Mouse (Mus musculus) MEL (cell line): ENCODE results near the gene Dag1. TPM values are rescaled to one million over a fixed set of nuclear protein-coding genes. Genes with fewer than 3 reads are reported as not detected.
A peak's percentile ranks its signal among the peaks of the same experiment; 100 is the strongest.

ENCODE experiments used
- DNase-seq: peaks from one replicate; pipeline ENCODE4 v3.0.0; 2011; ENCODE audit warnings: low read depth, low spot score
- H3K27ac ChIP-seq: 2 replicates; pipeline ENCODE4 v1.5.1; 2012; ENCODE audit warnings: low read depth, mild to moderate bottlenecking, control low read depth, low read length, moderate library complexity; ENCODE audit not compliant: control insufficient read depth
- H3K27me3 ChIP-seq, 2 experiments: fragments of 150-350 bp in 1 of 2; sonication (generic) in 1 of 2; 2 replicates each; pipeline ENCODE4 v1.6.1; 2012; ENCODE audit warnings: low read length in 2 of 2, mild to moderate bottlenecking in 2 of 2, improper control_type of control experiment in 1 of 2, moderate library complexity in 1 of 2; ENCODE audit not compliant: insufficient read depth in 2 of 2, control insufficient read depth in 1 of 2
- H3K36me3 ChIP-seq, 2 experiments: 2 replicates each; pipeline ENCODE4 v1.6.1; 2012 to 2014; ENCODE audit warnings: low read length in 2 of 2, improper control_type of control experiment in 1 of 2, inconsistent platforms in 1 of 2, mild to moderate bottlenecking in 1 of 2; ENCODE audit not compliant: insufficient read depth in 2 of 2, control insufficient read depth in 1 of 2
- H3K4me1 ChIP-seq, 2 experiments: fragments of 150-350 bp in 1 of 2; sonication (generic) in 1 of 2; 2 replicates each; pipeline ENCODE4 v1.6.1; 2012; ENCODE audit warnings: low read length in 2 of 2, improper control_type of control experiment in 1 of 2, mild to moderate bottlenecking in 1 of 2; ENCODE audit not compliant: insufficient read depth in 2 of 2, control insufficient read depth in 1 of 2
- H3K4me3 ChIP-seq, 2 experiments: fragments of 150-350 bp in 1 of 2; sonication (generic) in 1 of 2; 2 replicates each; pipeline ENCODE4 v1.5.1; 2012; ENCODE audit warnings: low read depth in 2 of 2, low read length in 2 of 2, mild to moderate bottlenecking in 2 of 2, moderate library complexity in 2 of 2, control low read depth in 1 of 2, improper control_type of control experiment in 1 of 2; ENCODE audit not compliant: control insufficient read depth in 1 of 2, insufficient read depth in 1 of 2
- H3K79me2 ChIP-seq: 2 replicates; pipeline ENCODE4 v1.6.1; 2012; ENCODE audit warnings: mild to moderate bottlenecking, low read length, moderate library complexity; ENCODE audit not compliant: control insufficient read depth, poor library complexity, insufficient read depth
- H3K9ac ChIP-seq: 2 replicates; pipeline ENCODE4 v1.6.1; 2012; ENCODE audit warnings: low read depth, mild to moderate bottlenecking, control low read depth, low read length, moderate library complexity; ENCODE audit not compliant: control insufficient read depth, poor library complexity, severe bottlenecking
- H3K9me3 ChIP-seq: fragments of 150-350 bp; sonication (generic); replicated peaks from 2 replicates; pipeline ENCODE4 v1.6.1; 2012; ENCODE audit warnings: mild to moderate bottlenecking, low read length, improper control_type of control experiment, moderate library complexity; ENCODE audit not compliant: insufficient read depth
- BHLHE40 ChIP-seq: IDR thresholded peaks from 2 replicates; pipeline ENCODE4 v1.6.1; 2012; ENCODE audit warnings: low read depth, mild to moderate bottlenecking, inconsistent platforms, low read length, improper control_type of control experiment, borderline replicate concordance
- CHD1 ChIP-seq: IDR thresholded peaks from 2 replicates; pipeline ENCODE4 v1.6.1; 2012; ENCODE audit warnings: low read depth, mild to moderate bottlenecking, inconsistent platforms, low read length, improper control_type of control experiment
- CHD2 ChIP-seq: IDR thresholded peaks from 2 replicates; pipeline ENCODE4 v1.6.1; 2011; ENCODE audit warnings: low read length, improper control_type of control experiment
- CTCF ChIP-seq, 3 experiments: IDR thresholded peaks in 2 of 3; conservative IDR thresholded peaks in 1 of 3; 2 replicates each; pipeline ENCODE4 v1.5.1; 2011 to 2012; ENCODE audit warnings: low read length in 3 of 3, low read depth in 2 of 3, mild to moderate bottlenecking in 2 of 3, improper control_type of control experiment in 1 of 3, inconsistent platforms in 1 of 3, mixed read lengths in 1 of 3, moderate library complexity in 1 of 3; ENCODE audit not compliant: control insufficient read depth in 1 of 3, insufficient read depth in 1 of 3, poor library complexity in 1 of 3, severe bottlenecking in 1 of 3
- E2F4 ChIP-seq: IDR thresholded peaks from 2 replicates; pipeline ENCODE4 v1.6.1; 2011; ENCODE audit warnings: low read depth, low read length, improper control_type of control experiment, borderline replicate concordance
- EP300 ChIP-seq, 2 experiments: IDR thresholded peaks; 2 replicates each; pipeline ENCODE4 v1.6.1; 2011; ENCODE audit warnings: improper control_type of control experiment in 2 of 2, low read length in 2 of 2, low read depth in 1 of 2, mild to moderate bottlenecking in 1 of 2
- ETS1 ChIP-seq: IDR thresholded peaks from 2 replicates; pipeline ENCODE4 v1.6.1; 2012; ENCODE audit warnings: low read depth, mild to moderate bottlenecking, inconsistent platforms, low read length, improper control_type of control experiment, moderate library complexity
- GABPA ChIP-seq: IDR thresholded peaks from 2 replicates; pipeline ENCODE4 v1.6.1; 2012; ENCODE audit warnings: low read depth, mild to moderate bottlenecking, inconsistent platforms, low read length, improper control_type of control experiment, moderate library complexity
- GATA1 ChIP-seq: IDR thresholded peaks from 2 replicates; pipeline ENCODE4 v1.6.1; 2011; ENCODE audit warnings: low read depth, low read length, improper control_type of control experiment
- HCFC1 ChIP-seq: IDR thresholded peaks from 2 replicates; pipeline ENCODE4 v1.6.1; 2012; ENCODE audit warnings: low read depth, mild to moderate bottlenecking, inconsistent platforms, low read length, improper control_type of control experiment, moderate library complexity
- JUND ChIP-seq: IDR thresholded peaks from 2 replicates; pipeline ENCODE4 v1.6.1; 2011; ENCODE audit warnings: low read depth, mild to moderate bottlenecking, improper control_type of control experiment, low read length
- KAT2A ChIP-seq: conservative IDR thresholded peaks from 2 replicates; pipeline ENCODE4 v1.6.1; 2012; ENCODE audit warnings: low read depth, low read length, improper control_type of control experiment, inconsistent platforms
- MAFK ChIP-seq: IDR thresholded peaks from 2 replicates; pipeline ENCODE4 v1.6.1; 2011; ENCODE audit warnings: low read depth, mild to moderate bottlenecking, low read length, improper control_type of control experiment, borderline replicate concordance
- MAZ ChIP-seq: IDR thresholded peaks from 2 replicates; pipeline ENCODE4 v1.6.1; 2012; ENCODE audit warnings: low read depth, mild to moderate bottlenecking, inconsistent platforms, low read length, improper control_type of control experiment
- MEF2A ChIP-seq: IDR thresholded peaks from 2 replicates; pipeline ENCODE4 v1.6.1; 2014; ENCODE audit warnings: low read depth, mild to moderate bottlenecking, inconsistent platforms, low read length, improper control_type of control experiment; ENCODE audit not compliant: poor library complexity, insufficient replicate concordance, severe bottlenecking; ENCODE audit errors: extremely low read depth
- MYB ChIP-seq: IDR thresholded peaks from 2 replicates; pipeline ENCODE4 v1.6.1; 2011; ENCODE audit warnings: mild to moderate bottlenecking, low read depth, low read length, improper control_type of control experiment
- MYC ChIP-seq: IDR thresholded peaks from 2 replicates; pipeline ENCODE4 v1.6.1; 2011; ENCODE audit warnings: low read depth, mild to moderate bottlenecking, low read length, improper control_type of control experiment, moderate library complexity
- POLR2AphosphoS2 ChIP-seq: IDR thresholded peaks from 2 replicates; pipeline ENCODE4 v1.6.1; 2011; ENCODE audit warnings: low read length, improper control_type of control experiment
- POLR2AphosphoS5 ChIP-seq: IDR thresholded peaks from 2 replicates; pipeline ENCODE4 v1.6.1; 2012; ENCODE audit warnings: low read depth, borderline replicate concordance, mild to moderate bottlenecking, inconsistent platforms, low read length, moderate library complexity, mixed read lengths
- RAD21 ChIP-seq: IDR thresholded peaks from 2 replicates; pipeline ENCODE4 v1.6.1; 2011; ENCODE audit warnings: mild to moderate bottlenecking, low read depth, low read length, improper control_type of control experiment
- RCOR1 ChIP-seq: IDR thresholded peaks from 2 replicates; pipeline ENCODE4 v1.6.1; 2012; ENCODE audit warnings: low read depth, mild to moderate bottlenecking, inconsistent platforms, low read length, improper control_type of control experiment
- SIN3A ChIP-seq: IDR thresholded peaks from 2 replicates; pipeline ENCODE4 v1.6.1; 2012; ENCODE audit warnings: low read length, improper control_type of control experiment, inconsistent platforms
- SMC3 ChIP-seq: IDR thresholded peaks from 2 replicates; pipeline ENCODE4 v1.6.1; 2011; ENCODE audit warnings: low read depth, low read length, improper control_type of control experiment
- TAL1 ChIP-seq: IDR thresholded peaks from 2 replicates; pipeline ENCODE4 v1.6.1; 2012; ENCODE audit warnings: mild to moderate bottlenecking, inconsistent platforms, low read length, moderate library complexity, mixed read lengths
- TCF12 ChIP-seq: IDR thresholded peaks from 2 replicates; pipeline ENCODE4 v1.6.1; 2014; ENCODE audit warnings: low read depth, mild to moderate bottlenecking, inconsistent platforms, low read length, improper control_type of control experiment, moderate library complexity
- UBTF ChIP-seq: IDR thresholded peaks from 2 replicates; pipeline ENCODE4 v1.6.1; 2012; ENCODE audit warnings: low read depth, mild to moderate bottlenecking, inconsistent platforms, low read length, improper control_type of control experiment, moderate library complexity, borderline replicate concordance; ENCODE audit not compliant: insufficient read depth
- USF1 ChIP-seq: IDR thresholded peaks from 2 replicates; pipeline ENCODE4 v1.6.1; 2014; ENCODE audit warnings: low read depth, mild to moderate bottlenecking, inconsistent platforms, low read length, improper control_type of control experiment, moderate library complexity
- USF2 ChIP-seq, 2 experiments: IDR thresholded peaks; 2 replicates each; pipeline ENCODE4 v1.6.1; 2011 to 2012; ENCODE audit warnings: improper control_type of control experiment in 2 of 2, low read length in 2 of 2, borderline replicate concordance in 1 of 2, inconsistent platforms in 1 of 2, low read depth in 1 of 2, mild to moderate bottlenecking in 1 of 2; ENCODE audit not compliant: insufficient read depth in 1 of 2
- ZC3H11A ChIP-seq: IDR thresholded peaks from 2 replicates; pipeline ENCODE4 v1.6.1; 2012; ENCODE audit warnings: low read depth, mild to moderate bottlenecking, inconsistent platforms, low read length, improper control_type of control experiment
- ZKSCAN1 ChIP-seq: IDR thresholded peaks from 2 replicates; pipeline ENCODE4 v1.6.1; 2012; ENCODE audit warnings: low read depth, mild to moderate bottlenecking, inconsistent platforms, low read length, improper control_type of control experiment, moderate library complexity
- ZMIZ1 ChIP-seq: IDR thresholded peaks from 2 replicates; pipeline ENCODE4 v1.6.1; 2012; ENCODE audit warnings: low read depth, mild to moderate bottlenecking, inconsistent platforms, low read length, improper control_type of control experiment, moderate library complexity
- ZNF384 ChIP-seq: IDR thresholded peaks from 2 replicates; pipeline ENCODE4 v1.6.1; 2012; ENCODE audit warnings: low read depth, mild to moderate bottlenecking, inconsistent platforms, low read length, improper control_type of control experiment
- polyA plus RNA-seq, 2 experiments: library from polyadenylated mRNA; stranded (reverse) in 1 of 2; unstranded in 1 of 2; fragments of >175 nt in 1 of 2; fragments of >200 nt in 1 of 2; gene quantifications; 2 replicates each; pipeline versions ENCODE4 v1.2.1 to v1.2.4; 2012; ENCODE audit warnings: low replicate concordance in 2 of 2, low read depth in 1 of 2; ENCODE audit not compliant: insufficient read length in 2 of 2, insufficient read depth in 1 of 2, missing spikeins in 1 of 2
- total RNA-seq: library from RNA; depleted of rRNA; stranded (reverse); fragments of 300-350 nt; gene quantifications from 2 replicates; pipeline ENCODE4 v1.2.3, GENCODE M21; 2012

Dag1 gene
- total and polyA plus RNA-seq, 3 experiments, result 7.8 to 27.6 TPM; not detected in 1

- peak; percentile 93; the same call in 1 of the 2 replicates for TF ChIP-seq MAZ
- no peak for TF ChIP-seq POLR2AphosphoS5
- TF ChIP-seq, all 39 proteins: peak for 9
Observed at GRCm38 (mm10) chr9:108306571-108306980, 42.8 kb upstream of the Dag1 start (continued).

- Histone ChIP-seq H3K79me2 (peaks cover 47% of the 10 kb centered on the region), H3K4me1 (peaks cover 4 to 20% of the 10 kb centered on the region in 2 experiments; a peak in 3 of 4 replicates), H3K27ac (peak within 1 kb of the TSS; percentile 99), H3K27me3 (no peaks in the 10 kb centered on the region), H3K9me3 (no peaks in the 10 kb centered on the region), H3K4me3 (peak within 1 kb of the TSS; percentile 87 to 98), H3K36me3 (peaks cover 2 to 36% of the 10 kb centered on the region in 2 experiments; a peak in 3 of 4 replicates), H3K9ac (peak within 1 kb of the TSS; percentile 99)
- DNase-seq, result peak; percentile 99
- TF ChIP-seq ZMIZ1 (peak; percentile 99), ZKSCAN1 (no peak), POLR2AphosphoS2 (peak; percentile 96), GATA1 (no peak), USF1 (peak; percentile 34), JUND (no peak), ETS1 (no peak), CTCF (IDR thresholded peaks at IDR 0.05 in 2 of 3, conservative IDR thresholded peaks at IDR 0.05 in 1 of 3; ENCODE audit: control insufficient read depth in 1 of 3, insufficient read depth in 1 of 3, low read depth in 2 of 3, low read length in 3 of 3, poor library complexity in 1 of 3, severe bottlenecking in 1 of 3) (no peak), HCFC1 (peak; percentile 82), GABPA (no peak), E2F4 (no peak), UBTF (no peak), ZNF384 (no peak), ZC3H11A (no peak), MAZ (no peak), MEF2A (peak; percentile 85), SMC3 (no peak), POLR2AphosphoS5 (no peak), RAD21 (no peak), BHLHE40 (no peak), MAFK (no peak), CHD1 (no peak), TAL1 (no peak), SIN3A (peak; percentile 64; the same call in 1 of the 2 replicates), MYB (peak; percentile 57), EP300 (IDR thresholded peaks at IDR 0.05; ENCODE audit: low read depth in 1 of 2, low read length in 2 of 2) (no peak), RCOR1 (no peak), TCF12 (peak; percentile 49; the same call in 1 of the 2 replicates), USF2 (IDR thresholded peaks at IDR 0.05; ENCODE audit: borderline replicate concordance in 1 of 2, insufficient read depth in 1 of 2, low read depth in 1 of 2, low read length in 2 of 2) (no peak), MYC (peak; percentile 73), KAT2A (no peak; the same call in 1 of the 2 replicates), CHD2 (no peak)
Observed at GRCm38 (mm10) chr9:108305629-108306520, 42.1 kb upstream of the Dag1 start, which contains the start of the genes Rhoa and Tcta. Rhoa (plus strand) TSS chr9:108306129. Tcta (minus strand) TSS chr9:108306160.
